Mouse (Mus musculus) ES-E14 (cell line): ENCODE measurements around the gene Taf5.

Experiments
- MAFK ChIP-seq: IDR thresholded peaks from 2 replicates; pipeline ENCODE4 v1.6.1; 2014; ENCODE audit warnings: mild to moderate bottlenecking, low read depth, low read length, inconsistent platforms; ENCODE audit not compliant: insufficient read depth
- ZC3H11A ChIP-seq: IDR thresholded peaks from 2 replicates; pipeline ENCODE4 v1.6.1; 2012; ENCODE audit warnings: low read depth, mild to moderate bottlenecking, inconsistent platforms, low read length, borderline replicate concordance
- ZNF384 ChIP-seq: IDR thresholded peaks from 2 replicates; pipeline ENCODE4 v1.6.1; 2012; ENCODE audit warnings: low read depth, low read length, inconsistent platforms

- TF ChIP-seq ZC3H11A (no peak), MAFK (no peak), ZNF384 (no peak)
Observed at GRCm38 (mm10) chr19:47034916-47035315, 32.6 kb upstream of the Taf5 start.
